Mouse (Mus musculus) c-Kit-positive CD71-positive TER-119-negative erythroid progenitor cells, embryonic 14.5 days (primary cell): ENCODE data around the gene Fgf12.

Experiments used
- DNase-seq: peaks from one replicate; pipeline ENCODE4 v3.0.0-alpha.2; 2013; ENCODE audit warnings: low read depth

Fgf12 gene

DNA sequence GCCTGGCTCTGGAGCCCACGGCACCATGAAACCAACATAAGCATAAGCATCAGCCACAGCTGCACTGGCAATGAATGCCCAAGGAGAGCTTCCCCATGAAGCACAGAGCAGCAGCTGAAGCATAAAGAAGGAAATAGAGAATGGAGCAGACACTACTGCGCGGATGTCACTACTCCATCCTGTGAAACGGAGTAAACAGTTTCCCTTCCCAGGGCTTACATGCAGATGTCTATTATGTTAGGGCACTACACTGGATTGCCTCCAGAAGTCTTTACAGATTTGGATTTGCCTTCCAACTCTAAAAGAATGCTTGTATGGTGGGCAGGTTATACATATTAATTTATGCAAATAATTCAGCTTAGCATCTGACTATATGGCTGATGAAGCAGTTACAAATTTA, 441.2 kb downstream of the Fgf12 start:
- DNase-seq: no peak

DNA sequence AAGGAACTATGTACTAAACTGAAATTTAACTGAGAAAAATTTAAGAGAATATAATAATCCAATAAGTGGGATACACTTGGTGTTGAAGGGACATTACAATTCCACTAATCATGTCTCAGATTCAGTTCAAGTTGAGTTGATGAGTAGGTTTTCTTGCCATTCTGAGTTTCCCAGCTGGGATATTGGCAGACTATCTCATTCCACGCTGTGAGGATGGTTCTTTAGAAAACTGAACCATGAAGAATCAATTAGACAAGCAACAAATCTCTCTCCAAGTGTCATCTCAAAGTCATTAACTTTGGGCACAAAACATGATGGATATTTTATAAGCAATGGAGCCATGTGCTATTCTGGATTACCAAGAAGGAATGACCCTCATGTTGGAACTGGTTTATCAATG, 449.0 kb downstream of the Fgf12 start:
- DNase-seq: no peak

GRCm38 (mm10) chr16:28289689-28290330, 463.1 kb downstream of the Fgf12 start:
- no peak for DNase-seq

- no peak for DNase-seq
These were observed 495.0 kb downstream of the Fgf12 start for GRCm38 (mm10) chr16:28257904-28258303.

- DNase-seq: no peak
These were observed 498.6 kb downstream of the Fgf12 start for GRCm38 (mm10) chr16:28254303-28254702.

DNA sequence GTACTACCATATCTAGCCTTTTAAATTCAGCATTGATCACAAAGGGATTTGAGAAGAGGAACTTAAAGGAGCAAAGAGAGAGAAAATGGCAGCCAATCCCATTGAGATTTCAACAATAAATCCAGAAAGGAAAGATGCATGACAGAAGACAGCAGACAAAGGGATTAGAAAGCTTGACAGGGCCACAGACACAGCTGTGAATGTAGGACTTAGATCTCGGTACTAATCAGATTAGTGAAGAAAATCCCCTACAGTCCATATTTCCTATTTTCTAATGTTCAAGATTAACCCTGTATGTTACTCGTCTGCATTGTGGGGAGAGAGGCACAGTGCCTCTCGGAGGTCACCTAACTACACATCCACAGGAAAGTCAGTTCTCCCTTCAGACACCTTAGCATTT, 500.9 kb downstream of the Fgf12 start:
- no peak for DNase-seq

- no peak for DNase-seq
These were observed 509.8 kb downstream of the Fgf12 start for GRCm38 (mm10) chr16:28242867-28243649.

- peak; percentile 9 for DNase-seq
These were observed 513.5 kb downstream of the Fgf12 start for GRCm38 (mm10) chr16:28239382-28239781.

DNA sequence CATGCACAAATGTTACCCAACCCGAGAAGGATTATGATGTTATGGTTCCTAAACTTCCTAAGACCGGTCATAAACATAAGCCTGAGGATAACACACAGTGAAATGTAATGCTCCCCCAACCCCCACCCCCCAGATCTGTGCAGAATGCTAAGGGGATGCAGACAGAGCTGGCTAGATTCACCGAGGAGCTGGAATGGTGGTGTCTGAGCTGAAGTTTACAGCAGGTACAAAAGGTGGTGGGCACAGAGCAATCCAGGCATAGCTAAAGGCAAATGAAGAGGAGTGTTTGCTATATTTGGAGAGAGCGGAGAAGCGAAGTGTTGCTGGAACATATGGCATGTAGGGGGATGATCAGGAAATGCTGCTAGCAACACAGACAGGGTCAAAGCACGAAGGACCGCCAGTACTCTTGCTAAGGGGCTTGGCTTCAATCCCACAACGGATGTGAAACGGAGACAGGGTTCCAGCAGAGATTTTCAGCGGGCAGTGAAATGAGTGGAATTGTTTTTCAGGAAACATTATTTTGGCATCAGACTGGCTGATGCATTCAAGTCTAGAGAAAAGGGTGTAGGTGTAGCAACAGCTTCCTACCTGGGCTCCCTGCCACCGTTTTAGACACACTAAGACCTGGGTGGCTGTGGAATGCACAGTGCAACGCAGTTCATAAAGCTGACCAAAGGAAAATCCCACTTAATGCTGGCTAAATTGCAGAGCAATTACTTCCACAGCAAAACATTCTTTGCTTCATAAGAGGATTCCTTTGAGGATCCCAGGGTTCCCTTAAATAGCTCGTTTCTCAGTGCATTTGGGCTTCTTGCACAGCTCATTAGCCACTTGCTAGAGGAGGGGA, 514.6 kb downstream of the Fgf12 start:
- no peak for DNase-seq

DNA sequence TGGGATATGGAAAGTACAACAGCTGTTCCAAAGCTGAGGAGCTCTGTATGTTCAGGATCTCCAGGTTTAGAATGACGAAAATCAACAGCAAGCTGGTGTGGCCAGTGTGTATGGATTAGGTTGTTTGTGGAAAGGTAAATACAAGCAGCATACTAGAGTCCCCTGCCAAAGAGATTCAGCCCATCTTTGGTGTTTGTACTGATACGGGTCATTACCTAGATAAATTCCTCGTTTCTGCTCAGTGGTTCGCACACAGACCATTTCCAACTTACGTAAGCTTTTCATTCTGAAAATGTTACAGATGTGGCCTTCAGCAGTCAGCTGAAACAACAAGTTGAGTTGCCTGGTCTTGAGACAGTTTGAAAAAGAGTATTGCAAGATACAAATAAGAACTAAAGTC, 536.9 kb downstream of the Fgf12 start:
- no peak for DNase-seq

DNA sequence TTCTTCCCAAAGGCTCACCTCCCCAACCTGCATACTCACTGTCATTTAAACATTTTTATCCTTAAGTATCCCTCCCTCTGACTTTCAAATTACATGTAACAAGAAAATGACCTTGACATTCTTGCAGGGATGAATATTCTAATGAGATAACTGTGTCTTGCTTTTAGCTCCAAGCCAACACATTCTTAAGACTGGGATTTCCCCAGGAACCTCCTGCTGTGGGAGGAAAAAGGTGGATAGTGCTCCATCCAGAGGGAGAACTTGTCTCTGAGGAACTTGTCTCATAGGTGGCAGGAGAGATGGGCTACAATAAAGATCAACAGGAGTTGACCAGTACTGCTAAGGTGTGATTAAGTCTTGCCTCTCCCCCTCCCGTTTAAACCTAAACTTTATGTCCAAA, 540.5 kb downstream of the Fgf12 start:
- DNase-seq: no peak

DNA sequence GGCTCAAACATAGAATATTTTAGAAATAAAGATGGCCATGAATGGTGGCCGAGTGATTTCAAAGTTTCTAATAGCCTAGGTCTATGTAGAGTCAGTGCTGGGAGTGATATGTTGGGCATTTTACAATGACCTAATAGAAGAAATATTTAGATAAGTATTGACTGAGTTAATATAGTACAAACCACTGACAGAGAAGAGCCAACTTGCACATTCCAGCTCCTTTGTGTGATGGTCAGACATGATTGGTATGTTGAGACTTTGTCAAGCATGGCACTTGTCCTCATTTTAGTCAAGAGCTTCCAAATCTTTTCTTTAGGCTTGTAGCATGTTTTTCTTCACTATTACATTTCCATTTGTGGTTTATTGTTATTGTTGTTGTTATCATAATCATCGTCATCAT, 596.4 kb downstream of the Fgf12 start:
- DNase-seq: no peak

GRCm38 (mm10) chr16:28140972-28141371, 611.9 kb downstream of the Fgf12 start:
- DNase-seq: no peak

DNA sequence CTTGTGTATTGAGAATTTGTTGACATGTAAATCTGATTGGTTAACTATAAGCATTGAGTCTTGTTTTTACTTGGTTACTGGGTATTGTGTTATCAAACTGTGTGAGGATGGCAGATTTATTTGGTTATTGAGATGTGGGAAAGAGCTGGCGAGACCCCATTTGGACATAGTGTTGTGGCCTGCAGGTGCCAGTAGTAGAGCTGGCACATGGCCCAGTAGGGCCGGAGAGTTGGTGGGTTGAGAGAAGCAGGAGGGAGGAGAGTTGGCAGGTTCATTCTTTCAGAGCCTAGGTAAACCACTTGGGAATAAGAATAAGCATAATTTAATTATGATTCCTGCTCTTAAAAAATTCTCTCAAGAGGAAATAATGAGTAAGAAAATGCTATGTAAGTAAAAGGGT, 625.9 kb downstream of the Fgf12 start:
- DNase-seq: no peak
